Mouse (Mus musculus): ENCODE results near the gene Pde5a.

DNA sequence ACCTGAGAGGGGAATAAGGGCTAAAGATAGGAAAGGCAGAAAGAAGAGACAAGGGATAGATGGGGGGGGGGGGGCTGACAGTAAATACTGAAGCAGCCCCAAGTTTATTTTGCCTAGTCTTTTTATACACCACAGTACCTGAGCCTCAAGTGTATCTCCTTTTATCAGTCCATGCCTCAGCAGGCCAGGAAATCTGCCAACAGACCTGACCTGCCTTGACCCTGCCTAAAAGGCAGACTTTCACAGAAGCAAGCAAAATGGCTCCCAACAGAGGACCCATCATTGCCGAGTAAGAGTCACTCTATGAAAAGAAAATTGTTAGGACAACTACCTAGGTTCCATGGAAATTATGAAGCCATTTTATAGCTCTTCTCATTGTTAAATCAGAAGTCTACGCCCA is 179.1 kb downstream of the Pde5a start:
- TF ChIP-seq CTCF (IDR thresholded peaks at IDR 0.05; ENCODE audit: control insufficient read depth, insufficient read depth, insufficient read length) (no peak), USF1 (IDR thresholded peaks at IDR 0.05; ENCODE audit: low read depth) (no peak), MAX (IDR thresholded peaks at IDR 0.05) (no peak), FOSL1 (IDR thresholded peaks at IDR 0.05; ENCODE audit: insufficient read depth, low read length, poor library complexity, severe bottlenecking) (no peak), MYOD1 (IDR thresholded peaks at IDR 0.05; ENCODE audit: control insufficient read depth, insufficient read length, low read depth) (no peak), CEBPB (IDR thresholded peaks at IDR 0.05; ENCODE audit: low read depth) (no peak)

Measured in C2C12 (cell line).